Mouse (Mus musculus) E14TG2a.4 (cell line): ENCODE measurements around the gene Igsf3.

Experiments
- CTCF ChIP-seq: conservative IDR thresholded peaks from 2 replicates; pipeline ENCODE4 v1.5.1; 2014; ENCODE audit warnings: low read length
- NANOG ChIP-seq: IDR thresholded peaks from 2 replicates; pipeline ENCODE4 v1.6.1; 2014; ENCODE audit warnings: borderline replicate concordance, low read length, mixed read lengths

GRCm38 (mm10) chr3:101500393-101501051 lies 123.6 kb downstream of the Igsf3 start:
- TF ChIP-seq CTCF (no peak), NANOG (no peak)
